Mouse (Mus musculus) heart, embryonic 10.5 days (tissue): Measurements from ENCODE around the gene Krt36. TPM values are rescaled to one million over a fixed set of nuclear protein-coding genes. Genes with fewer than 3 reads are reported as not detected.

Experiments
- DNase-seq: peaks from one replicate; pipeline ENCODE4 v3.0.0-alpha.2; 2017; ENCODE audit warnings: low spot score
- H3K27ac ChIP-seq: fragments of 300-500 bp; sonication (generic); 2 replicates; pipeline ENCODE4 v1.5.1; 2016; ENCODE audit warnings: mild to moderate bottlenecking
- H3K27me3 ChIP-seq: fragments of 300-500 bp; sonication (generic); 2 replicates; pipeline ENCODE4 v1.6.1; 2016; ENCODE audit warnings: mild to moderate bottlenecking; ENCODE audit not compliant: poor library complexity, insufficient read depth, severe bottlenecking
- H3K36me3 ChIP-seq: fragments of 300-500 bp; sonication (generic); 2 replicates; pipeline ENCODE4 v1.6.1; 2016; ENCODE audit warnings: mild to moderate bottlenecking, moderate library complexity
- H3K4me1 ChIP-seq: fragments of 300-500 bp; sonication (generic); 2 replicates; pipeline ENCODE4 v1.6.1; 2016; ENCODE audit warnings: mild to moderate bottlenecking
- H3K4me3 ChIP-seq: fragments of 300-500 bp; sonication (generic); 2 replicates; pipeline ENCODE4 v1.5.1; 2016; ENCODE audit warnings: mild to moderate bottlenecking, moderate library complexity
- H3K9me3 ChIP-seq: fragments of 300-500 bp; sonication (generic); 2 replicates; pipeline ENCODE4 v1.6.1; 2016; ENCODE audit warnings: mild to moderate bottlenecking, moderate library complexity
- WGBS: fragments of 180-500 bp; shearing (Covaris S2); methylation state at CpG from one replicate; pipeline ENCODE4 v1.1.7; 2016; 5-methylcytosine and 5-hydroxymethylcytosine counted together
- polyA plus RNA-seq: library from polyadenylated mRNA; unstranded; fragments of >200 nt; fragmentation: Nextera tagmentation; extraction: Ambion mirVana; gene quantifications from 2 replicates; pipeline ENCODE4 v1.2.1, GENCODE M21; 2016

Gene Krt36
- 0.08 TPM in 1 of 2 replicates, not detected in the other for polyA plus RNA-seq

DNA sequence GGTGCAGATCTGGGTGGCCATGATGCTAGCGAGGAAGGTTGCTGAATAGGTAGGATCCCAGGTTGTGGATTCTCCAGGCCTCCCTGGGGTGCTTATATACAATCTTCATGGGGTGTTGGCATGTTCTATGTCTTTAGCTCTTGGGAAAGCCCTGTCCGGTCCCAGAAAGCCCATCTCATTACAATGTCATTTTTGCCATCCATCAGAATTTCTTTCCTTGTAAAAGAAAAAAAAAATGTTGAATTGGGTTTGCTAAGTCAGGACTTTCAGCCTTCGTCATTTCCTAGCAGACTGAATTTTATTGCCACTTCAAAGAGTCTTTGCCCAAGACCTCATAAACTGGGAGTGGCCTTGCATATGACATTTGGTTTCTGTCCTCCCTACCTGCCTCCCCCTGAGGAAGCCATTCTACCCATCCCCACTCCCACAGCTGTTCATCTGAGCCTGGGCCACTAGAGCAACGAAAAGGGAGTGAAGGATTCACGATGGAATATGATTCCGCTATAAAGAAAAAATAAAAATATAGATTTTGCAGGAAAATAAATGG is at the start of gene Krt36:
TSS of gene Krt36 (minus strand) at position 51 of the 547 bp plus-strand sequence.
- no peaks in the 10 kb centered on the region for H3K9me3 ChIP-seq
- 85% methylated on average over 6 of the region's 6 CpGs for WGBS
- no peaks in the 10 kb centered on the region for H3K36me3 ChIP-seq
- H3K4me1 ChIP-seq = no peaks in the 10 kb centered on the region
- DNase-seq = no peak
- H3K4me3 ChIP-seq = no peak within 1 kb of the TSS
- no peak within 1 kb of the TSS for H3K27ac ChIP-seq
- H3K27me3 ChIP-seq = peaks cover 8% of the 10 kb centered on the region

DNA sequence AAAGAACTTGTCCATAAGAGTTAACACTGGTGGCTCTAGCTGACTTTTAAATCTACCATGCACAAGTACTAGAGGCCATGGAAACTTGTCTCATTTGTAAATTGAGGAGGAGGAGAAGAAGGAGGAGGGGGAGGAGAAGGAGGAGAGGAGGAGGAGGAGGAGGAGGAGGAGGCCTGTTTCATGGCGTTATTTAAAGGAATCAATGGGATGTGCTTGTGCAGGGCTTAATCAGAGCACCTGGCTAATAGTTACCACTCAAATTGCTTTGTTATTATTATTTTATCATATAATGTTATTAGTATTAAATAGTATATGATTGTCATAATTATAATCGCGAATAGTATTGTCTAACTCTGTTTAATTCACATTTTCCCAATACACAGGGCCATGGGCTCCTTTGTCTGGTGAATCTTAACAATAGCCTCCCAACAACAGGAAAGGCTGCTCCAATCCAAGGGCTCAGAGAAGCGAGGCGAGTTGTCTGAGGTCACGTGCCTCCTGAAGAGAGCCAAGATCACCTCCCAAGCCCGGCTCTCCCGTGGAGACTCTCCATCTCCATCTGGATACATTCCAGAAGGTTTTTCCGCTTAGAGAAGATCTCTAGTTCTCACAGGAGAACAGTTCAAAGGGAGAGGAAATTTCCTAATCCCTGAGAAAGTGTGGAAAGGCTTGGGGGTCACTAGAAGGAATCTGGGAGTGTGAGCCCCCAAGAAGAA is 43.3 kb upstream of the Krt36 start, which contains the start of gene Krt19:
TSS of gene Krt19 (minus strand) at position 51 of the 716 bp plus-strand sequence.
- DNase-seq = no peak
- Histone ChIP-seq H3K4me1 (peaks cover 48% of the 10 kb centered on the region), H3K27ac (peak within 1 kb of the TSS; percentile 67), H3K9me3 (no peaks in the 10 kb centered on the region), H3K4me3 (no peak within 1 kb of the TSS), H3K36me3 (no peaks in the 10 kb centered on the region), H3K27me3 (peaks cover 29% of the 10 kb centered on the region)
- WGBS = 44% methylated on average over 9 of the region's 9 CpGs

GRCm38 (mm10) chr11:100147566-100148353 is 42.3 kb upstream of the Krt36 start:
- Histone ChIP-seq H3K27me3 (peaks cover 29% of the 10 kb centered on the region), H3K9me3 (no peaks in the 10 kb centered on the region), H3K36me3 (no peaks in the 10 kb centered on the region), H3K4me3 (no peak overlapping the region), H3K27ac (peak overlapping the region; percentile 67), H3K4me1 (peaks cover 46% of the 10 kb centered on the region)
- 39% methylated on average over 5 of the region's 5 CpGs for WGBS
- DNase-seq = no peak

- H3K36me3 ChIP-seq = peaks cover 13% of the 10 kb centered on the region
- WGBS = 3% methylated on average over 13 of the region's 13 CpGs
These were observed 40.6 kb upstream of the Krt36 start for GRCm38 (mm10) chr11:100145858-100146560.

DNA sequence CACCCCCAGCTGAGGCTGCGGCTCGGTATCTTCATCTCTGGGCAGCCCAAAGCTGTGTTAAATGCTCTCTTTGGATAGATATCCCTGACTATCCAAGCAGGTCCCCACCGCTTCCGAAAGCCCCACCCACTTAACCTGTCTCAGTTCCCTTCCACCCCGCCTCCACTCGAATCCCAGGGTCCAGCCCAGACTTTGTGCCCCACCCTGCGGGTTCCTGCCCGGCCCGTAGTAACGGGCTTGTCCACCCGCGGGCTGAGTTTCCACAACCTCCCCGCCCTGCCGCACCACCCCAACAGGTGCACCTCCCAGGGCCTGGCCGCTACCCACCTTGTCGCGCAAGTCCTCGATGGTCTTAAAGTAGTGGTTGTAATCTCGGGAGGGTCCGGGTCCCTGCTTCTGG is 39.7 kb upstream of the Krt36 start:
- Histone ChIP-seq H3K27ac (peak overlapping the region; percentile 79), H3K36me3 (peaks cover 15% of the 10 kb centered on the region), H3K4me3 (peak overlapping the region; percentile 66), H3K9me3 (no peaks in the 10 kb centered on the region), H3K27me3 (peaks cover 29% of the 10 kb centered on the region), H3K4me1 (peaks cover 46% of the 10 kb centered on the region)
- WGBS = 1% methylated on average over 20 of the region's 20 CpGs
- DNase-seq = no peak

More at GRCm38 (mm10) chr11:100145858-100146560, 40.6 kb upstream of the Krt36 start:
- peaks cover 29% of the 10 kb centered on the region for H3K27me3 ChIP-seq
- H3K4me1 ChIP-seq = peaks cover 46% of the 10 kb centered on the region
- H3K27ac ChIP-seq = peak overlapping the region; percentile 79
- H3K4me3 ChIP-seq = peak overlapping the region; percentile 66
- H3K9me3 ChIP-seq = no peaks in the 10 kb centered on the region
- no peak for DNase-seq

GRCm38 (mm10) chr11:100140966-100141365 is 35.5 kb upstream of the Krt36 start:
- Histone ChIP-seq H3K9me3 (no peaks in the 10 kb centered on the region), H3K4me3 (no peak overlapping the region), H3K36me3 (peaks cover 15% of the 10 kb centered on the region), H3K4me1 (peaks cover 45% of the 10 kb centered on the region), H3K27ac (no peak overlapping the region), H3K27me3 (peaks cover 33% of the 10 kb centered on the region)
- DNase-seq = no peak
- WGBS = 86% methylated on average over 21 of the region's 21 CpGs

- Histone ChIP-seq H3K27ac (peak overlapping the region; percentile 2; the same call in 1 of the 2 replicates), H3K36me3 (peaks cover 15% of the 10 kb centered on the region), H3K9me3 (no peaks in the 10 kb centered on the region), H3K4me3 (no peak overlapping the region), H3K4me1 (peaks cover 31% of the 10 kb centered on the region), H3K27me3 (peaks cover 28% of the 10 kb centered on the region; the same call in 1 of the 2 replicates)
- DNase-seq = no peak
- WGBS = 49% methylated on average over 2 of the region's 2 CpGs
These were observed 34.0 kb upstream of the Krt36 start for GRCm38 (mm10) chr11:100139391-100139790.

GRCm38 (mm10) chr11:100138809-100139208 is 33.4 kb upstream of the Krt36 start:
- no peak overlapping the region for H3K4me3 ChIP-seq
- no peak for DNase-seq
- H3K27ac ChIP-seq = no peak overlapping the region
- no peaks in the 10 kb centered on the region for H3K9me3 ChIP-seq
- peaks cover 27% of the 10 kb centered on the region; the same call in 1 of the 2 replicates for H3K27me3 ChIP-seq
- 52% methylated on average over 7 of the region's 7 CpGs for WGBS
- H3K36me3 ChIP-seq = peaks cover 15% of the 10 kb centered on the region
- H3K4me1 ChIP-seq = peaks cover 31% of the 10 kb centered on the region

DNA sequence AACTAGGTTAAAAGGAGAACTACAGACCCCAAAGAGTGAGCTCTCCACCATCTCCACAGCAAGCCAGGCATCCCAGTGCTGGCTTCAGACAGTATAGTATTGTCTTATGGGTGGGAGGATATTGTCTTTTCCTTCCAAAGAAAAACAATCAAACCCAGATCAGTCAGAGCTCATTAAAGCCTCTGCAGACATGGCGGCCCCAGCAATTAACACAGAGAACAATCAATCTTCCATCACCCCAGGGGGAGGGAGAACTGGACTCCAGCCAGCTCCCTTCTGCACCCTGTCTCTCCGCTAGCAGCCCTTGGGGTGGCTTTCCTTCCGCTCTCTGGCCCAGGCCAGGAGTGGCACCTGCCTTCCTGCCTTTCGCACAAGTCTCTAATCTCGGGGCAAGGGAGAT is 32.3 kb upstream of the Krt36 start:
- H3K27ac ChIP-seq = no peak overlapping the region
- 56% methylated on average over 5 of the region's 5 CpGs for WGBS
- H3K4me3 ChIP-seq = no peak overlapping the region
- H3K27me3 ChIP-seq = peaks cover 37% of the 10 kb centered on the region; the same call in 1 of the 2 replicates
- H3K4me1 ChIP-seq = peaks cover 31% of the 10 kb centered on the region
- no peaks in the 10 kb centered on the region for H3K9me3 ChIP-seq
- H3K36me3 ChIP-seq = peaks cover 15% of the 10 kb centered on the region
- no peak for DNase-seq

DNA sequence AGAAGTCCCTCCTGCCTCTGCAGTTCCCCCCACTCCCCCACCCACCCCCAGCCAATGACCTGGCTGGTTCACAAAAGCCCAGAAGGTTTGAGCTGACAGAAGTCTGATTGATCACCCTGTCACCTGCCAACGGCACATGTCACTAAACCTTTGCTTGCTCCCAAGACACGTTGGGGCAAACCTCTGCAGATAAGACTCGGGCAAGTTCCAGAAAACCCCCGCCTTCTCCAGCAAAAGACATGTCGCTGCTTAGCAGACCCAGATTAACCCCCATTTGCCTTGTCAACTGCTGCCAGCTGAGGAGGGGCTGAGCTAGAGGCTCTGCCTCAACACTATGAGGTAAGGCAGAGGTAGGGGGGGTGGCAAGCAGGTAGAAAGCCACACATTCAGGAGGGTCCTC is 31.1 kb upstream of the Krt36 start:
- 8% methylated on average over 5 of the region's 5 CpGs for WGBS
- peaks cover 36% of the 10 kb centered on the region for H3K4me1 ChIP-seq
- H3K27me3 ChIP-seq = peaks cover 48% of the 10 kb centered on the region; the same call in 1 of the 2 replicates
- peaks cover 7% of the 10 kb centered on the region for H3K36me3 ChIP-seq
- H3K27ac ChIP-seq = no peak overlapping the region
- DNase-seq = no peak
- H3K4me3 ChIP-seq = no peak overlapping the region
- no peaks in the 10 kb centered on the region for H3K9me3 ChIP-seq

- Histone ChIP-seq H3K27ac (no peak within 1 kb of the TSS), H3K9me3 (no peaks in the 10 kb centered on the region), H3K36me3 (no peaks in the 10 kb centered on the region), H3K4me3 (no peak within 1 kb of the TSS), H3K27me3 (peaks cover 48% of the 10 kb centered on the region; the same call in 1 of the 2 replicates), H3K4me1 (peaks cover 36% of the 10 kb centered on the region)
- 54% methylated on average over 7 of the region's 7 CpGs for WGBS
- DNase-seq = no peak
These were observed 30.3 kb upstream of the Krt36 start, which contains the start of gene Krt15 for GRCm38 (mm10) chr11:100135731-100136130. Krt15 (minus strand) TSS chr11:100135928.

DNA sequence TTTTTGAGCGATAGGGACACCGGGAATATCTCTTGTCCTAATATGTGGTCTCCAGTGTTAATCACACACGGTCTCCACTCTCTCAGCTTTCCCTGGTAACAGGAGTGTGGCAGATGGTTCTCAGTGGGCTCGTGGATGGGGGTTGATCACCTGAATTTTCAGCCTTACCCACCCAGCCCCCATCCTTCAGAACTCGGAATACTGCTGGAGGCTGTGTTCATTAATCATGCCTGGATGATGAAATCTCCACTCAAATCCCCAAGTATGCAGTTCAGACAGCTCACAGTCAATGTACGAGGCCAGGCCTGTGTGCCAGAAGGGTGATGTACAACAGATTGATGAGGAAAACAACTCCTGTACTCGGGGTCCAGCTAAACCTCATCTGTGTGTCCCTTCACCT is 19.5 kb upstream of the Krt36 start:
- Histone ChIP-seq H3K4me1 (peaks cover 23% of the 10 kb centered on the region), H3K36me3 (no peaks in the 10 kb centered on the region), H3K9me3 (no peaks in the 10 kb centered on the region), H3K4me3 (no peak overlapping the region), H3K27ac (no peak overlapping the region), H3K27me3 (peaks cover 17% of the 10 kb centered on the region; the same call in 1 of the 2 replicates)
- no peak for DNase-seq
- WGBS = 76% methylated on average over 7 of the region's 7 CpGs
